Comparison of ENCODE assay signal across 30 mouse cellular contexts in genomic region chrX:103252881-103253280, GRCm38 (mm10).
DNase-seq lines count a peak whose midpoint lies in the region; ATAC-seq lines count a peak whose summit lies in the region.
"Had no signal": no experiment of that assay in that cellular context is flagged by ENCODE, and none has a peak within 500 bp of the region (broad histone marks: within the 10 kb centered on the region; RNA-seq: fewer than 3 reads in every experiment).

No protein-coding gene starts in this region.

- H3K9me3 ChIP-seq in forebrain, embryonic 11.5 days (ENCODE audit: control insufficient read depth, low read length), result no peaks in the 10 kb centered on the region
- no peaks in the 10 kb centered on the region for H3K9me3 ChIP-seq in forebrain, embryonic 13.5 days (replicated peaks)
- H3K9me3 ChIP-seq in midbrain, embryonic 12.5 days, result no peaks in the 10 kb centered on the region
- H3K9me3 ChIP-seq in midbrain, embryonic 11.5 days (ENCODE audit: control insufficient read depth, low read length), result no peaks in the 10 kb centered on the region
- H3K9me3 ChIP-seq in limb, embryonic 10.5 days (replicated peaks), result no peaks in the 10 kb centered on the region
- H3K9me3 ChIP-seq: G1E; limb, embryonic 12.5 days; liver, embryonic 15.5 days had no signal

- H3K27me3 ChIP-seq in forebrain, embryonic 11.5 days (ENCODE audit: control insufficient read depth, insufficient read depth, low read length), result no peaks in the 10 kb centered on the region; the same call in 1 of the 2 replicates
- H3K27me3 ChIP-seq in forebrain, embryonic 13.5 days, result peaks cover 4% of the 10 kb centered on the region; the same call in 1 of the 2 replicates
- peaks cover 19% of the 10 kb centered on the region; the same call in 1 of the 2 replicates for H3K27me3 ChIP-seq in midbrain, embryonic 12.5 days
- H3K27me3 ChIP-seq in midbrain, embryonic 11.5 days (ENCODE audit: control insufficient read depth, insufficient read depth, low read length), result peaks cover 7% of the 10 kb centered on the region; the same call in 1 of the 2 replicates
- H3K27me3 ChIP-seq in limb, embryonic 10.5 days (ENCODE audit: low read depth, poor library complexity, severe bottlenecking), result peaks cover 31% of the 10 kb centered on the region
- H3K27me3 ChIP-seq: liver, embryonic 15.5 days had no signal

- H3K27ac ChIP-seq in forebrain, embryonic 11.5 days (ENCODE audit: low read depth, low read length), result 0 out of 2 replicates have a peak overlapping the region, but pooled peaks have one; percentile 25
- H3K27ac ChIP-seq in forebrain, embryonic 13.5 days, result no peak overlapping the region
- H3K27ac ChIP-seq in midbrain, embryonic 12.5 days (replicated peaks), result 0 out of 2 replicates have a peak overlapping the region, but pooled peaks have one; percentile 6
- no peak overlapping the region for H3K27ac ChIP-seq in midbrain, embryonic 11.5 days (ENCODE audit: low read depth, low read length)
- peak overlapping the region; percentile 56 for H3K27ac ChIP-seq in limb, embryonic 10.5 days
- H3K27ac ChIP-seq: gastrocnemius, adult 2 months; kidney, postnatal 0 days; limb, embryonic 12.5 days; liver, embryonic 15.5 days had no signal

- H3K36me3 ChIP-seq in forebrain, embryonic 11.5 days (ENCODE audit: control insufficient read depth, insufficient read depth, low read length), result no peaks in the 10 kb centered on the region
- no peaks in the 10 kb centered on the region for H3K36me3 ChIP-seq in forebrain, embryonic 13.5 days (ENCODE audit: poor library complexity, severe bottlenecking)
- no peaks in the 10 kb centered on the region for H3K36me3 ChIP-seq in midbrain, embryonic 12.5 days
- no peaks in the 10 kb centered on the region for H3K36me3 ChIP-seq in midbrain, embryonic 11.5 days (ENCODE audit: control insufficient read depth, insufficient read depth, low read length)
- no peaks in the 10 kb centered on the region for H3K36me3 ChIP-seq in limb, embryonic 10.5 days
- H3K36me3 ChIP-seq: G1E; limb, embryonic 12.5 days; liver, embryonic 15.5 days had no signal

- no peak for DNase-seq in forebrain, embryonic 11.5 days (ENCODE audit: low spot score)
- DNase-seq in midbrain, embryonic 11.5 days (ENCODE audit: low spot score, missing footprints), result no peak
- DNase-seq in ES-CJ7 (ENCODE audit: low read depth, low spot score), result peak; percentile 17
- no peak for DNase-seq in limb, embryonic 10.5 days (ENCODE audit: low spot score)
- DNase-seq: adrenal gland, postnatal 25 days; cerebellum, adult 11-12 months; cerebellum, postnatal 10 days; gastrocnemius, adult 2 months; gastrocnemius, postnatal 36 days; heart, adult 18-20 months; heart, postnatal 36 days; kidney, adult 8-10 months; layer of hippocampus, postnatal 36 days; lung, postnatal 14 days; midbrain, embryonic 14.5 days; thymus, postnatal 4 days had no signal

- 82% methylated on average over 6 of the region's 6 CpGs for WGBS in forebrain, embryonic 11.5 days
- WGBS in forebrain, embryonic 13.5 days, result 77% methylated on average over 6 of the region's 6 CpGs
- 79% methylated on average over 6 of the region's 6 CpGs for WGBS in midbrain, embryonic 12.5 days
- 86% methylated on average over 6 of the region's 6 CpGs for WGBS in midbrain, embryonic 11.5 days
- 81% methylated on average over 6 of the region's 6 CpGs for WGBS in limb, embryonic 10.5 days

- H3K4me3 ChIP-seq in forebrain, embryonic 11.5 days (ENCODE audit: low read depth, low read length), result no peak overlapping the region
- no peak overlapping the region for H3K4me3 ChIP-seq in forebrain, embryonic 13.5 days
- no peak overlapping the region for H3K4me3 ChIP-seq in midbrain, embryonic 12.5 days
- H3K4me3 ChIP-seq in midbrain, embryonic 11.5 days (ENCODE audit: low read depth, low read length), result no peak overlapping the region
- H3K4me3 ChIP-seq in limb, embryonic 10.5 days, result no peak overlapping the region
- H3K4me3 ChIP-seq: erythroblast, embryonic 14.5 days; gastrocnemius, adult 2 months; limb, embryonic 12.5 days; liver, embryonic 15.5 days had no signal

- H3K4me2 ChIP-seq in forebrain, embryonic 11.5 days (ENCODE audit: low read depth, low read length, severe bottlenecking), result no peak overlapping the region
- H3K4me2 ChIP-seq in forebrain, embryonic 13.5 days, result no peak overlapping the region
- H3K4me2 ChIP-seq in midbrain, embryonic 12.5 days (replicated peaks), result no peak overlapping the region
- no peak overlapping the region for H3K4me2 ChIP-seq in midbrain, embryonic 11.5 days
- H3K4me2 ChIP-seq: heart, embryonic 11.5 days; limb, embryonic 12.5 days; liver, embryonic 15.5 days; lung, embryonic 14.5 days had no signal

- H3K9ac ChIP-seq in forebrain, embryonic 11.5 days (ENCODE audit: low read length), result no peak overlapping the region
- no peak overlapping the region for H3K9ac ChIP-seq in forebrain, embryonic 13.5 days
- no peak overlapping the region for H3K9ac ChIP-seq in midbrain, embryonic 12.5 days (replicated peaks)
- H3K9ac ChIP-seq in midbrain, embryonic 11.5 days (ENCODE audit: low read length), result no peak overlapping the region
- H3K9ac ChIP-seq: limb, embryonic 12.5 days; liver, embryonic 15.5 days; lung, embryonic 14.5 days had no signal

- H3K4me1 ChIP-seq in forebrain, embryonic 11.5 days (replicated peaks; ENCODE audit: control insufficient read depth, insufficient read depth, low read length), result no peaks in the 10 kb centered on the region
- no peaks in the 10 kb centered on the region for H3K4me1 ChIP-seq in forebrain, embryonic 13.5 days
- H3K4me1 ChIP-seq in midbrain, embryonic 12.5 days, result no peaks in the 10 kb centered on the region
- H3K4me1 ChIP-seq in midbrain, embryonic 11.5 days (ENCODE audit: control insufficient read depth, insufficient read depth, low read length), result no peaks in the 10 kb centered on the region
- no peaks in the 10 kb centered on the region for H3K4me1 ChIP-seq in limb, embryonic 10.5 days
- H3K4me1 ChIP-seq: limb, embryonic 12.5 days; liver, embryonic 15.5 days had no signal

- ATAC-seq in forebrain, embryonic 11.5 days (replicated peaks; ENCODE audit: low FRiP score), result no peak
- no peak for ATAC-seq in forebrain, embryonic 13.5 days
- ATAC-seq in midbrain, embryonic 12.5 days (ENCODE audit: low FRiP score, low read depth), result no peak
- no peak for ATAC-seq in midbrain, embryonic 11.5 days (ENCODE audit: low FRiP score)
- ATAC-seq in megakaryocyte, adult 5-6 weeks (ENCODE audit: poor library complexity, severe bottlenecking), result no peak
- ATAC-seq: CD4-positive, CD25-positive, alpha-beta regulatory T cell, adult 4 months; forebrain, embryonic 14.5 days; intestine, embryonic 16.5 days; Patski had no signal

Comparison
In these comparisons a context has a peak if more than half of its experiments do, and no peak if none do; other contexts are left out.
1. H3K27ac ChIP-seq: peak in forebrain, embryonic 11.5 days (single experiment), midbrain, embryonic 12.5 days (single experiment) and limb, embryonic 10.5 days (single experiment); none in forebrain, embryonic 13.5 days (single experiment) and midbrain, embryonic 11.5 days (single experiment).